Mouse (Mus musculus) myocyte (in vitro differentiated cells): ENCODE results near the gene Faim2.

Source experiments
- CEBPB ChIP-seq: IDR thresholded peaks from 2 replicates; pipeline ENCODE4 v1.6.1; 2011; ENCODE audit warnings: mild to moderate bottlenecking, moderate library complexity; ENCODE audit not compliant: poor library complexity, insufficient read depth, severe bottlenecking
- E2F4 ChIP-seq: IDR thresholded peaks from one replicate; pipeline ENCODE4 v1.6.1; 2011; ENCODE audit warnings: mild to moderate bottlenecking, control low read depth, moderate library complexity; ENCODE audit not compliant: insufficient read depth
- MAX ChIP-seq: IDR thresholded peaks from one replicate; pipeline ENCODE4 v1.6.1; 2011; ENCODE audit warnings: low read depth, mild to moderate bottlenecking, control low read depth
- MYOD1 ChIP-seq, 3 experiments: IDR thresholded peaks; one replicate each; pipeline ENCODE4 v1.6.1; 2011; ENCODE audit warnings: control low read depth in 2 of 3, low read depth in 2 of 3, mild to moderate bottlenecking in 2 of 3, moderate library complexity in 1 of 3; ENCODE audit not compliant: insufficient read length in 2 of 3, control insufficient read depth in 1 of 3
- POLR2A ChIP-seq: IDR thresholded peaks from one replicate; pipeline ENCODE4 v1.6.1; 2011; ENCODE audit warnings: low read depth, mild to moderate bottlenecking, control low read depth, moderate library complexity; ENCODE audit not compliant: insufficient read length
- POLR2AphosphoS2 ChIP-seq: IDR thresholded peaks from one replicate; pipeline ENCODE4 v1.6.1; 2011; ENCODE audit warnings: low read depth, control low read depth; ENCODE audit not compliant: insufficient read length
- REST ChIP-seq: IDR thresholded peaks from one replicate; pipeline ENCODE4 v1.6.1; 2011; ENCODE audit warnings: mild to moderate bottlenecking, control low read depth, moderate library complexity; ENCODE audit not compliant: insufficient read depth, insufficient read length
- SRF ChIP-seq: IDR thresholded peaks from one replicate; pipeline ENCODE4 v1.6.1; 2011; ENCODE audit warnings: low read depth; ENCODE audit not compliant: control insufficient read depth, insufficient read length
- TCF12 ChIP-seq: IDR thresholded peaks from one replicate; pipeline ENCODE4 v1.6.1; 2011; ENCODE audit warnings: mild to moderate bottlenecking, control low read depth; ENCODE audit not compliant: poor library complexity, insufficient read depth, severe bottlenecking
- USF1 ChIP-seq: IDR thresholded peaks from one replicate; pipeline ENCODE4 v1.6.1; 2011; ENCODE audit warnings: low read depth, mild to moderate bottlenecking, control low read depth, moderate library complexity

DNA sequence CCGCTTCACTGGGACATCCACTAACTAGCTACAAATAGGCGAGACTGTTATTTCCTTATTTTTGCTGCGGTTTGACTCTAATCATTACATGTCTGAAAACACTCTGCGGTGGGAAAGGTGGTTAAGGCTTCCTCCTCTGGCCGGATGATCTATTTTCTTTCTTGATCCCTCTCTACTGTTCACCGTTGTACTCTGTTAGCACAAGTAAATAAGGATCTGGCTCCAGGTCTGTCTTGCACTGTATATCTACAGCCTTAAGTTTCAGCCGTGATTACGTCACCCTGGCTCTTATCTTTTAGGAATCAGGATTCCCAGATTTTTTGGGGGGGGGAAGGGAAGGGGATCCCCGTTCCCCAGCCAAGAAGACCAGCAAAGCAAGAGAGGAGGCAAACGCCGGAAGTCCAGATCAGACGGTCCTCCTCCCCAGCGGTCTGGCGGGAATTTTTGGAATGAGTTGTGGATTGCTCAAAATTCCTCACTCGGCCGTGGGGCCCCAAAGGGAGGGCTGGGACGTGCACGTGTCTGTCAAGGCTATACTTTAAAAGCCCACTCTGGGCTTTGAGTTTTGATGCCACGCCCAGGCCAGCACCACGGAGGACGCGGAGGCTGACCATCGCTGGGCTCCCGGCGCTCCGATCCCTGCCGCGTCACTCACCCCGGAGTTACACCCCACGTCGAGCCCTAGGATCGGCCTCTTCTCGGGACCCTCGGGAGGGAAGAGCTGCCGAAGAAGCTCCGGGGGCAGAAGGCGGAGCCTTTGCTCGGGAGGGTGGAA, 54.0 kb downstream of the Faim2 start:
- no peak for TF ChIP-seq REST
- TF ChIP-seq CEBPB = peak; percentile 63; the same call in 1 of the 2 replicates
- TF ChIP-seq SRF = no peak
- TF ChIP-seq POLR2A = peak; percentile 47
- peak; percentile 81 for TF ChIP-seq MAX
- no peak for TF ChIP-seq MYOD1 (IDR thresholded peaks at IDR 0.05; ENCODE audit: control insufficient read depth in 1 of 3, insufficient read length in 2 of 3, low read depth in 2 of 3)
- TF ChIP-seq USF1 = no peak
- TF ChIP-seq TCF12 = no peak
- TF ChIP-seq E2F4 = peak; percentile 92
- TF ChIP-seq POLR2AphosphoS2 = peak; percentile 23
